Comparison of ENCODE assay signal across 13 mouse cellular contexts in the genomic region with DNA sequence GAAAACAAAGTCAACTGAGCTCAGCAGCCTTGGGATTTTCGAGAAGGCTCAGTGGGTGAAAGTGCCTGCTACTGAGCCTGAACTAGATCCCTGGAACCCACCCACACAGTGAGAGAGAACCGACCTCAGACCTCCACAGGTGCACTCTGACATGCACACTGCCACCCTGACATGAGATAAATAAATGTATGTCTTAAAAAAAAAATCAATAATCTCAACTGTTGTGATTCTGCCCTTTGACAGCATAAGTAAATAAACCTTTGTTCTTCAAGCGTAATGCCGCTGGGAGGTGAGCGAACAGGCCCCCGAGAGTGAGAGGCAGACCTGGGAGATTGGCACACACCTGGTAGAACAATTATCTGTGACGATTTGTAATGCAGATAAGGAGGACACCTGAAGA. TPM values are rescaled to one million over a fixed set of nuclear protein-coding genes. Genes with fewer than 3 reads are reported as not detected.
A peak's percentile ranks its signal among the peaks of the same experiment; 100 is the strongest.
DNase-seq lines count a peak whose midpoint lies in the region; ATAC-seq and TF ChIP-seq lines count a peak whose summit lies in the region.
"Had no signal": no experiment of that assay in that cellular context is flagged by ENCODE, and none has a peak within 500 bp of the region (broad histone marks: within the 10 kb centered on the region; RNA-seq: fewer than 3 reads in every experiment).

No protein-coding gene starts in this region.

- WGBS in lung, postnatal 0 days, result 26% methylated on average over 7 of the region's 7 CpGs
- WGBS in bone marrow, adult 2 months, result 8% methylated on average over 7 of the region's 7 CpGs
- 44% methylated on average over 7 of the region's 7 CpGs for WGBS in liver, embryonic 11.5 days
- 27% methylated on average over 7 of the region's 7 CpGs for WGBS in stomach, embryonic 16.5 days

- peak overlapping the region; percentile 45 for H3K4me2 ChIP-seq in lung, postnatal 0 days (replicated peaks; ENCODE audit: low read depth, low read length)
- H3K4me2 ChIP-seq in liver, embryonic 11.5 days, result peak overlapping the region; percentile 55
- H3K4me2 ChIP-seq in stomach, embryonic 16.5 days (ENCODE audit: low read depth, low read length), result peak overlapping the region; percentile 28
- H3K4me2 ChIP-seq: midbrain, embryonic 12.5 days; neural tube, embryonic 13.5 days had no signal

- no peaks in the 10 kb centered on the region for H3K9me3 ChIP-seq in lung, postnatal 0 days (ENCODE audit: low read length)
- no peaks in the 10 kb centered on the region for H3K9me3 ChIP-seq in liver, embryonic 11.5 days (ENCODE audit: control insufficient read depth, low read length)
- H3K9me3 ChIP-seq in stomach, embryonic 16.5 days (replicated peaks; ENCODE audit: control insufficient read depth, low read length), result no peaks in the 10 kb centered on the region
- H3K9me3 ChIP-seq: forebrain, embryonic 10.5 days; limb, embryonic 10.5 days; midbrain, embryonic 12.5 days; neural tube, embryonic 13.5 days had no signal

- no peak overlapping the region for H3K9ac ChIP-seq in lung, postnatal 0 days (replicated peaks; ENCODE audit: low read depth)
- H3K9ac ChIP-seq in liver, embryonic 11.5 days (ENCODE audit: low read depth, low read length), result no peak overlapping the region
- H3K9ac ChIP-seq in stomach, embryonic 16.5 days (ENCODE audit: low read length), result no peak overlapping the region
- H3K9ac ChIP-seq: midbrain, embryonic 12.5 days; neural tube, embryonic 13.5 days had no signal

- no peaks in the 10 kb centered on the region for H3K36me3 ChIP-seq in lung, postnatal 0 days (ENCODE audit: insufficient read depth, low read length)
- no peaks in the 10 kb centered on the region for H3K36me3 ChIP-seq in liver, embryonic 11.5 days (ENCODE audit: control insufficient read depth, insufficient read depth, low read length)
- no peaks in the 10 kb centered on the region for H3K36me3 ChIP-seq in stomach, embryonic 16.5 days (ENCODE audit: control insufficient read depth, insufficient read depth, low read length)
- H3K36me3 ChIP-seq: neural tube, embryonic 13.5 days had no signal

- DNase-seq in lung, postnatal 0 days (ENCODE audit: low spot score), result no peak
- no peak for DNase-seq in lung, postnatal 36 days
- no peak for DNase-seq in liver, embryonic 11.5 days (ENCODE audit: low spot score)
- no peak for DNase-seq in frontal cortex, postnatal 10 days (ENCODE audit: low spot score in 2 of 2)
- DNase-seq in gastrocnemius, postnatal 36 days, result no peak
- DNase-seq: gastrocnemius, postnatal 14 days; right cerebral cortex, adult 18-20 months had no signal

- TF ChIP-seq EP300 in lung, postnatal 0 days (IDR thresholded peaks at IDR 0.05), result no peak

- no peak for ATAC-seq in lung, postnatal 0 days
- no peak for ATAC-seq in liver, embryonic 11.5 days (replicated peaks; ENCODE audit: low FRiP score)
- ATAC-seq in stomach, embryonic 16.5 days (ENCODE audit: insufficient read depth, low FRiP score), result no peak

- TF ChIP-seq POLR2A in bone marrow, adult 2 months (IDR thresholded peaks at IDR 0.05; ENCODE audit: borderline replicate concordance, control insufficient read depth, low read depth, low read length), result no peak

- intact Hi-C loops in gastrocnemius, postnatal 36 days (cut with DNase I), result no loop called here

- no peaks in the 10 kb centered on the region; the same call in 1 of the 2 replicates for H3K4me1 ChIP-seq in lung, postnatal 0 days (ENCODE audit: insufficient read depth, low read depth, low read length)
- peaks cover 1% of the 10 kb centered on the region; the same call in 1 of the 2 replicates for H3K4me1 ChIP-seq in bone marrow, adult 2 months (ENCODE audit: control insufficient read depth, insufficient read depth, low read length)
- peaks cover 58% of the 10 kb centered on the region for H3K4me1 ChIP-seq in liver, embryonic 11.5 days (replicated peaks; ENCODE audit: control insufficient read depth, insufficient read depth, low read length)
- H3K4me1 ChIP-seq in stomach, embryonic 16.5 days (ENCODE audit: control insufficient read depth, insufficient read depth, low read length), result 0 out of 2 replicates have a peak, but pooled peaks cover 4% of the 10 kb centered on the region

- TF ChIP-seq CTCF in lung, postnatal 0 days (IDR thresholded peaks at IDR 0.05), result no peak
- no peak for TF ChIP-seq CTCF in bone marrow, adult 2 months (IDR thresholded peaks at IDR 0.05; ENCODE audit: control insufficient read depth, insufficient read depth, low read length)

- no peaks in the 10 kb centered on the region for H3K27me3 ChIP-seq in lung, postnatal 0 days (replicated peaks; ENCODE audit: insufficient read depth, low read length)
- no peaks in the 10 kb centered on the region for H3K27me3 ChIP-seq in liver, embryonic 11.5 days (replicated peaks; ENCODE audit: control insufficient read depth, insufficient read depth, low read length)
- no peaks in the 10 kb centered on the region for H3K27me3 ChIP-seq in stomach, embryonic 16.5 days (ENCODE audit: control insufficient read depth, insufficient read depth, low read length)
- H3K27me3 ChIP-seq: midbrain, embryonic 12.5 days; neural tube, embryonic 13.5 days had no signal

- no peak overlapping the region for H3K27ac ChIP-seq in lung, postnatal 0 days (ENCODE audit: low read length)
- H3K27ac ChIP-seq in bone marrow, adult 2 months (ENCODE audit: control insufficient read depth, insufficient read depth, low read depth, low read length, poor library complexity), result peak overlapping the region; percentile 58; the same call in 1 of the 2 replicates
- H3K27ac ChIP-seq in liver, embryonic 11.5 days (ENCODE audit: low read depth, low read length), result no peak overlapping the region; the same call in 1 of the 2 replicates
- H3K27ac ChIP-seq in stomach, embryonic 16.5 days (ENCODE audit: low read length), result no peak overlapping the region
- H3K27ac ChIP-seq: forebrain, embryonic 10.5 days; limb, embryonic 10.5 days; midbrain, embryonic 12.5 days; neural tube, embryonic 13.5 days had no signal

- H3K4me3 ChIP-seq in lung, postnatal 0 days (ENCODE audit: low read depth, low read length), result 0 out of 2 replicates have a peak overlapping the region, but pooled peaks have one; percentile 12
- H3K4me3 ChIP-seq in bone marrow, adult 2 months (replicated peaks; ENCODE audit: control insufficient read depth, low read depth, low read length), result peak overlapping the region; percentile 56
- H3K4me3 ChIP-seq in liver, embryonic 11.5 days (ENCODE audit: low read depth, low read length), result peak overlapping the region; percentile 12; the same call in 1 of the 2 replicates
- H3K4me3 ChIP-seq in stomach, embryonic 16.5 days (replicated peaks; ENCODE audit: low read length), result no peak overlapping the region
- H3K4me3 ChIP-seq: forebrain, embryonic 10.5 days; limb, embryonic 10.5 days; midbrain, embryonic 12.5 days; neural tube, embryonic 13.5 days had no signal

RNA-seq across cellular contexts. Expression of a gene that starts 33.2 kb away (rescaled TPM):
- polyA plus RNA-seq in lung, postnatal 0 days (2015; fragmentation: Nextera tagmentation; extraction: Ambion mirVana), result 5.6 and 8.1 TPM in 2 replicates
- polyA plus RNA-seq in bone marrow, adult 2 months (2011; ENCODE audit: insufficient read depth, insufficient read length, low replicate concordance, missing spikeins), result 1.8 and 2.1 TPM in 2 replicates
- polyA plus RNA-seq in liver, embryonic 11.5 days (2014; fragmentation: Nextera tagmentation; extraction: Ambion mirVana), result 7.8 and 8.7 TPM in 2 replicates
- polyA plus RNA-seq in stomach, embryonic 16.5 days (2015; fragmentation: Nextera tagmentation; extraction: Ambion mirVana), result 4.2 and 5.7 TPM in 2 replicates
- total RNA-seq in gastrocnemius, postnatal 36 days (2021), result 10 to 100 TPM; 11.3 to 20.5 TPM
